Mouse (Mus musculus) midbrain, embryonic 15.5 days (tissue): Measurements from ENCODE around the gene Ptprd. TPM values are rescaled to one million over a fixed set of nuclear protein-coding genes. Genes with fewer than 3 reads are reported as not detected.

Experiments
- ATAC-seq: fragments of 200-750 bp; cut with Nextera tagmentation; replicated peaks from 2 replicates; pipeline ENCODE4 v1.8.0; 2017; ENCODE audit warnings: moderate TSS enrichment
- H3K27ac ChIP-seq: fragments of 300-500 bp; sonication (generic); 2 replicates; pipeline ENCODE4 v1.5.1; 2015; ENCODE audit warnings: mild to moderate bottlenecking, inconsistent platforms
- H3K27me3 ChIP-seq: fragments of 300-500 bp; sonication (generic); replicated peaks from 2 replicates; pipeline ENCODE4 v1.6.1; 2015; ENCODE audit warnings: inconsistent platforms
- H3K36me3 ChIP-seq: fragments of 300-500 bp; sonication (generic); replicated peaks from 2 replicates; pipeline ENCODE4 v1.6.1; 2015; ENCODE audit warnings: inconsistent platforms
- H3K4me1 ChIP-seq: fragments of 300-500 bp; sonication (generic); 2 replicates; pipeline ENCODE4 v1.6.1; 2015; ENCODE audit warnings: inconsistent platforms
- H3K4me2 ChIP-seq: fragments of 300-500 bp; sonication (generic); 2 replicates; pipeline ENCODE4 v1.6.1; 2015; ENCODE audit warnings: inconsistent platforms, mild to moderate bottlenecking, moderate library complexity
- H3K4me3 ChIP-seq: fragments of 300-500 bp; sonication (generic); 2 replicates; pipeline ENCODE4 v1.5.1; 2015; ENCODE audit warnings: mild to moderate bottlenecking, inconsistent platforms
- H3K9ac ChIP-seq: fragments of 300-500 bp; sonication (generic); 2 replicates; pipeline ENCODE4 v1.6.1; 2015; ENCODE audit warnings: mild to moderate bottlenecking, inconsistent platforms
- H3K9me3 ChIP-seq: fragments of 300-500 bp; sonication (generic); 2 replicates; pipeline ENCODE4 v1.6.1; 2016; ENCODE audit warnings: inconsistent platforms
- WGBS: fragments of 180-500 bp; shearing (Covaris S2); methylation state at CpG from one replicate; pipeline ENCODE4 v1.1.7; 2015; ENCODE audit warnings: mixed read lengths; 5-methylcytosine and 5-hydroxymethylcytosine counted together
- polyA plus RNA-seq: library from polyadenylated mRNA; unstranded; fragments of >200 nt; fragmentation: Nextera tagmentation; extraction: Ambion mirVana; gene quantifications from 2 replicates; pipeline ENCODE4 v1.2.1, GENCODE M21; 2015

The Ptprd gene
- polyA plus RNA-seq, 1 experiment from 2014 or later, result 91.7 TPM

GRCm38 (mm10) chr4:76370041-76370880 is 1841.5 kb downstream of the Ptprd start:
- Histone ChIP-seq H3K27me3 (no peaks in the 10 kb centered on the region), H3K9me3 (no peaks in the 10 kb centered on the region), H3K9ac (no peak overlapping the region), H3K36me3 (no peaks in the 10 kb centered on the region), H3K4me3 (no peak overlapping the region), H3K4me2 (no peak overlapping the region), H3K4me1 (peaks cover 28% of the 10 kb centered on the region), H3K27ac (peak overlapping the region; percentile 22; the same call in 1 of the 2 replicates)
- WGBS, result 31% methylated on average over 4 of the region's 4 CpGs
- ATAC-seq, result no peak; the same call in 1 of the 2 replicates

GRCm38 (mm10) chr4:76369101-76369500 is 1842.7 kb downstream of the Ptprd start:
- 56% methylated on average over 3 of the region's 3 CpGs for WGBS
- no peak overlapping the region for H3K4me2 ChIP-seq
- no peaks in the 10 kb centered on the region for H3K36me3 ChIP-seq
- no peaks in the 10 kb centered on the region for H3K27me3 ChIP-seq
- no peaks in the 10 kb centered on the region for H3K9me3 ChIP-seq
- no peak overlapping the region for H3K9ac ChIP-seq
- ATAC-seq, result no peak
- no peak overlapping the region for H3K27ac ChIP-seq
- peaks cover 28% of the 10 kb centered on the region for H3K4me1 ChIP-seq
- no peak overlapping the region for H3K4me3 ChIP-seq

GRCm38 (mm10) chr4:76368291-76368690 is 1843.5 kb downstream of the Ptprd start:
- H3K9me3 ChIP-seq, result no peaks in the 10 kb centered on the region
- H3K4me2 ChIP-seq, result no peak overlapping the region
- H3K27ac ChIP-seq, result no peak overlapping the region
- 96% methylated on average over 2 of the region's 2 CpGs for WGBS
- no peak for ATAC-seq
- no peak overlapping the region for H3K4me3 ChIP-seq
- no peaks in the 10 kb centered on the region for H3K36me3 ChIP-seq
- peaks cover 35% of the 10 kb centered on the region for H3K4me1 ChIP-seq
- no peaks in the 10 kb centered on the region for H3K27me3 ChIP-seq
- H3K9ac ChIP-seq, result no peak overlapping the region

GRCm38 (mm10) chr4:76367285-76367684 is 1844.5 kb downstream of the Ptprd start:
- Histone ChIP-seq H3K9me3 (no peaks in the 10 kb centered on the region), H3K36me3 (no peaks in the 10 kb centered on the region), H3K4me2 (no peak overlapping the region), H3K4me1 (peaks cover 37% of the 10 kb centered on the region), H3K9ac (no peak overlapping the region), H3K27me3 (no peaks in the 10 kb centered on the region), H3K4me3 (no peak overlapping the region), H3K27ac (no peak overlapping the region)
- 0 out of 2 replicates have a peak, but pooled peaks have one; percentile 18 for ATAC-seq
- 59% methylated on average over 3 of the region's 3 CpGs for WGBS

- H3K27ac ChIP-seq, result no peak overlapping the region
- no peaks in the 10 kb centered on the region for H3K36me3 ChIP-seq
- 63% methylated on average over 4 of the region's 4 CpGs for WGBS
- H3K27me3 ChIP-seq, result no peaks in the 10 kb centered on the region
- peak; percentile 25; the same call in 1 of the 2 replicates for ATAC-seq
- no peaks in the 10 kb centered on the region for H3K9me3 ChIP-seq
- peaks cover 37% of the 10 kb centered on the region for H3K4me1 ChIP-seq
- H3K4me3 ChIP-seq, result no peak overlapping the region
- no peak overlapping the region for H3K4me2 ChIP-seq
- H3K9ac ChIP-seq, result no peak overlapping the region
Measured at GRCm38 (mm10) chr4:76365871-76366270, 1845.9 kb downstream of the Ptprd start.

GRCm38 (mm10) chr4:76361546-76361945 is 1850.2 kb downstream of the Ptprd start:
- WGBS, result 64% methylated on average over 1 of the region's 1 CpGs
- no peak overlapping the region for H3K9ac ChIP-seq
- ATAC-seq, result no peak
- no peaks in the 10 kb centered on the region for H3K36me3 ChIP-seq
- H3K27ac ChIP-seq, result no peak overlapping the region
- peaks cover 20% of the 10 kb centered on the region for H3K4me1 ChIP-seq
- no peak overlapping the region for H3K4me3 ChIP-seq
- H3K4me2 ChIP-seq, result no peak overlapping the region
- no peaks in the 10 kb centered on the region for H3K27me3 ChIP-seq
- H3K9me3 ChIP-seq, result no peaks in the 10 kb centered on the region

- no peaks in the 10 kb centered on the region for H3K36me3 ChIP-seq
- H3K27me3 ChIP-seq, result no peaks in the 10 kb centered on the region
- no peak overlapping the region for H3K4me2 ChIP-seq
- 92% methylated on average over 2 of the region's 2 CpGs for WGBS
- H3K4me3 ChIP-seq, result no peak overlapping the region
- H3K9ac ChIP-seq, result no peak overlapping the region
- H3K4me1 ChIP-seq, result peaks cover 14% of the 10 kb centered on the region; the same call in 1 of the 2 replicates
- no peaks in the 10 kb centered on the region for H3K9me3 ChIP-seq
- no peak for ATAC-seq
- no peak overlapping the region for H3K27ac ChIP-seq
Measured at GRCm38 (mm10) chr4:76354167-76354566, 1857.6 kb downstream of the Ptprd start.

- H3K27ac ChIP-seq, result no peak overlapping the region
- no peaks in the 10 kb centered on the region for H3K27me3 ChIP-seq
- H3K36me3 ChIP-seq, result no peaks in the 10 kb centered on the region
- H3K9ac ChIP-seq, result no peak overlapping the region
- H3K4me3 ChIP-seq, result no peak overlapping the region
- no peaks in the 10 kb centered on the region for H3K9me3 ChIP-seq
- no peak overlapping the region for H3K4me2 ChIP-seq
- ATAC-seq, result no peak
- 63% methylated on average over 1 of the region's 1 CpGs for WGBS
- H3K4me1 ChIP-seq, result peaks cover 14% of the 10 kb centered on the region; the same call in 1 of the 2 replicates
Measured at GRCm38 (mm10) chr4:76352468-76352867, 1859.3 kb downstream of the Ptprd start.

GRCm38 (mm10) chr4:76351201-76351979 is 1860.4 kb downstream of the Ptprd start:
- Histone ChIP-seq H3K4me3 (no peak overlapping the region), H3K9me3 (no peaks in the 10 kb centered on the region), H3K4me2 (no peak overlapping the region), H3K27me3 (no peaks in the 10 kb centered on the region), H3K9ac (no peak overlapping the region), H3K36me3 (no peaks in the 10 kb centered on the region), H3K4me1 (peaks cover 14% of the 10 kb centered on the region; the same call in 1 of the 2 replicates), H3K27ac (no peak overlapping the region)
- no peak for ATAC-seq
- 62% methylated on average over 8 of the region's 8 CpGs for WGBS

GRCm38 (mm10) chr4:76350241-76350962 is 1861.4 kb downstream of the Ptprd start:
- Histone ChIP-seq H3K9me3 (no peaks in the 10 kb centered on the region), H3K36me3 (no peaks in the 10 kb centered on the region), H3K4me1 (peaks cover 14% of the 10 kb centered on the region; the same call in 1 of the 2 replicates), H3K9ac (no peak overlapping the region), H3K4me3 (no peak overlapping the region), H3K4me2 (no peak overlapping the region), H3K27me3 (no peaks in the 10 kb centered on the region), H3K27ac (no peak overlapping the region)
- 45% methylated on average over 3 of the region's 3 CpGs for WGBS
- no peak for ATAC-seq

GRCm38 (mm10) chr4:76344059-76344458 is 1867.7 kb downstream of the Ptprd start:
- no peaks in the 10 kb centered on the region for H3K27me3 ChIP-seq
- WGBS, result 53% methylated on average over 3 of the region's 3 CpGs
- H3K4me1 ChIP-seq, result no peaks in the 10 kb centered on the region
- H3K4me3 ChIP-seq, result no peak overlapping the region
- H3K9me3 ChIP-seq, result no peaks in the 10 kb centered on the region
- no peaks in the 10 kb centered on the region for H3K36me3 ChIP-seq
- no peak overlapping the region for H3K4me2 ChIP-seq
- ATAC-seq, result no peak
- H3K27ac ChIP-seq, result no peak overlapping the region
- H3K9ac ChIP-seq, result no peak overlapping the region

- Histone ChIP-seq H3K4me2 (no peak overlapping the region), H3K4me1 (no peaks in the 10 kb centered on the region), H3K27ac (no peak overlapping the region), H3K36me3 (no peaks in the 10 kb centered on the region), H3K9ac (no peak overlapping the region), H3K9me3 (no peaks in the 10 kb centered on the region), H3K4me3 (no peak overlapping the region), H3K27me3 (no peaks in the 10 kb centered on the region)
- ATAC-seq, result no peak
- WGBS, result 73% methylated on average over 1 of the region's 1 CpGs
Measured at GRCm38 (mm10) chr4:76337926-76338325, 1873.8 kb downstream of the Ptprd start.
